Mouse (Mus musculus): ENCODE measurements around the gene St6galnac6. TPM values are rescaled to one million over a fixed set of nuclear protein-coding genes. Genes with fewer than 3 reads are reported as not detected.

Gene St6galnac6
- 24.2 and 25.0 TPM in 2 replicates for polyA plus RNA-seq (2012; rRNA removed)

DNA sequence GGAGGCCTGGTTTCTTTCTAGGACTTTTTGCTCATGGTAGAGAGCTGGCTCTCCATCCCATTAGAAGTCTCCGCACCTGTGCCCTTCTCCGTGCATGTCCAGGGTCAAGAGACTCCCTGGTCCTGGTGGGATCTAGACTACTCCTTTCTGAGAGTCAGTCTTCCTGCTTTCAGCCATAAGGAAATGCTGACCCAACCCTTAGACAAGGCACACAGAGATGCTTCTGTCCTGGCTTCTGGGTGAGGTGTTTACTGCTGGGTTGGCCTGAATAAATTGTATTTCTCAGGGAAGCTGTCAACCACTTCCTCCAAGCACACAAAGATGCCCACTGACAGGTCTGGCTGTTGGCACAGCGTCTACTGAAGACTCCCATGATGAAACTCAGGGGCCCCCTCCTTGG is at the start of gene St6galnac6:
St6galnac6 (plus strand) TSS at position 301 of the 400 bp plus-strand sequence.

DNA sequence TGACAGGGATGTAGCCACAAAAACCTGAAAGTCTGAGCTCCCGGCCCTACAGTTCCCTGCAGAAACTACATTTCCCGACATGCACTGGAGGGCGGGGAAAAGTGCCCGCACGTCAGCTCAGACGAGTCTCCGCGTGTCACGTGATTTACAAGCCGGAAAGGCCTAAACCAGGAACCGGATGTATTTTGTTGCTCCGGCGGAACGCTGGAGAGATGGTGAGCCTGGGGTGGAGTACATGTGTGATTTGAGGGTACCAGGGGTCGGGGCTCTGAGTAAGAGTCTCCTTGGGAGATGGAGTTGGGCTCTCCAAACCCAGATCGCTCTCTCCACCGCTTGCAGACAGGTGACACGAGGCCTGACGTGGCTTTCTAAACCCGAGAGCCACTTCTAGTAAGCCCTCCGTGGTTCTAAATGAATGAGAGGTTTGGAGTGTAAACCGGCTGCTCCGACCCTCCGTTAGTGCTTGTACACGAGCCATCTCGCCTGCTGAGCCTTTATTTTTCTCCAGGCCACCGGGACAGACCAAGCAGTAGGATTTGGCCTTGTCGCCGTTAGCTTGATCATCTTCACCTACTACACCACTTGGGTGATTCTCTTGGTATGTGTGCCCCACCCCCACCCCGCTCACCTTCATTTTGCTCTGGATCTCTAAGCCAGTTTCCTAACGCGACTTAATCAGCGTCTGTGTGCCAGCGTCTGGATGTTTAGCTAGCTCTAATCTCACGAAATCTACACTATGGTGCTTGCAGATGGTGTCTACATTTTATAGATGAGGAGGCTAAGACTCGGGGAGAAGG is 28.6 kb upstream of the St6galnac6 start, which contains the start of gene Dpm2:
Dpm2 (plus strand) TSS at position 161 of the 797 bp plus-strand sequence.

DNA sequence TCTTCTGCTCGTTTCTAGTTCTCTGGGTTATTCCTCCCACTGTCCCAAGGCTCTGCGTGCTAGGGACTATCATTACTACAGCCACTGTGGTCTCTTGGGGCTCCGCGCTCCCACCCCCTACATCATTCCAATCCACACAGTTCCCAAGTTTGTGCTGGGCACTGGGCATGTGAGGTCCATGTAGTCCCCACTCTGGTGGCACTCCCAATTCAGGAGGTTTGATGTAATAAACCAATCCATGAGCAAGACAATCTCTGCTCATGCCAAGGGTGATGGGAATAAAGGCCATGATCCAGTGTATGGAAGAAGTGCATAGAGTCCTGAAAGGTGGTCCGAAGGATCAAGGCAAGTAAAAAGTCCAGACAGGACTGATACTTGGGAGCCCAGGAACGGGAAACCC is 25.0 kb upstream of the St6galnac6 start, which contains the start of gene Pip5kl1:
Pip5kl1 (plus strand) TSS at position 301 of the 400 bp plus-strand sequence.

DNA sequence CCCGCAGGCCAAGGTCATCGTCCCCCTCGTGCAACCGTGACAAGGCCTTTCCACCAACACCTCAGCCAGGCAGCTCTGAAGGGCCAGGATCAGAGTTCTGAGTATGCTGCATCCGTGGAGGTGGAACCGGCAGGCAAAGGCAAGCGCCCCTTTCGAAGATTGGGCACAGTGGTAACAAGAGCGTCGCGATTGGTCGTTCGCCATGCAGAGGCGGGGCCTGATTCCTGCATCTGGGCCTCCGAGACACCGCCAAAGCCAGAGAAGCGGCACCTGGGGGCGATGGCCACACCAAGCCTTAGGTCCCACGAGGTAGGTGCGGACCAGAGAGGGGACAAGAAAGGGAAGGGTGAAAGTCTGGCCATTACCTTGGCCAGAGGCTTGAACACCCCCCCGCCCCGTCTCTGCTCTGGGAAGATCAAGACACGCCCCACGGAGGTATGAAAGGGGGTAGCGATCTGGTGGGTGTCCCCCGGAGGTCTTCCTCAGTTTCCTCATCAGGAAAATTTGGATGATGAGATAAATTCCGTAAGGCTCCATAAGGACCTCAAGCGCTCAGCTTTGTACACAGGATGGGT is 23.8 kb upstream of the St6galnac6 start, which contains the start of gene 9430097D07Rik:
9430097D07Rik (minus strand) TSS at position 99 of the 575 bp plus-strand sequence.

DNA sequence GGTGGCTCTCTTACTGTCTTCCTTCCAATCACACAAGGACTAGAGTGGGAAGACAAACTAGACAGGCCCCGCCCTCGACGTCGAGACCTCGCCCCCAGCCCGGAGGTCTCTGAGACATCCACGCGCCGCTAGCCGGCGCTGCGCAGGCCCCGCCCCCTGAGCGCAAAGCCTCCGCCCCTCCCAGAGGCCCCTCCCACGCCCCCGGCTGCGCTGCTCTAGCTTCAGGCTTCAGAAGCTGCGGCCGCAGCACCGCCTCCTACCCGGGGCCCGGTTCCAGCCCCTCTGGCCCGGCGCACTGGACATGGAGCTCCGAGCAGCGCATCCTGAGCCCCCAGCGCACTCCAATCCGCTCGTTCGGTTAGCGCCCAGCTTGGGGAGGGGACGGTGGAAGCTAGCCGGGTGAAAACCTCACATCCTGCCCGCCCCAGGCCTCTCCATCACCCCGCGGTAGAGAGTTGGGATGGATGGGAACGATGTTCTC is 12.6 kb upstream of the St6galnac6 start, which contains the start of gene St6galnac4:
St6galnac4 (plus strand) TSS at position 225 of the 481 bp plus-strand sequence.

DNA sequence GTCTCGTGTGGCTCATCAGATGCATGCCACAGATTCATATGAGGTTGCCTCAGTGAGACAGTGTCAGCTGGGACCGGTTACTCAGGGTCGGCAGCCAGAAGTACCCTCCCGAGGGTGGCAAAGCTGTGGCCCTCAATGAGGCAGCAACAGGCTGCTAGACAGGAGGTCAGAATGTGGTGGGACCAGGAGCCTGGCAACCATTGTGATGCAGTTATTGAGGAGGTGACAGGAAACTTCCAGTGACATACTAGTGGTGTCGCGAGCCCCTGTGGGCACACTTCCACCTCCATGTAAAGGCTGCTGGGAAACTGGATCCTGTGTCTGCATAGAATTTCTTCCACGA is 22.0 kb downstream of the St6galnac6 start, which contains the start of gene Ak1:
Ak1 (plus strand) TSS at position 242 of the 343 bp plus-strand sequence.

DNA sequence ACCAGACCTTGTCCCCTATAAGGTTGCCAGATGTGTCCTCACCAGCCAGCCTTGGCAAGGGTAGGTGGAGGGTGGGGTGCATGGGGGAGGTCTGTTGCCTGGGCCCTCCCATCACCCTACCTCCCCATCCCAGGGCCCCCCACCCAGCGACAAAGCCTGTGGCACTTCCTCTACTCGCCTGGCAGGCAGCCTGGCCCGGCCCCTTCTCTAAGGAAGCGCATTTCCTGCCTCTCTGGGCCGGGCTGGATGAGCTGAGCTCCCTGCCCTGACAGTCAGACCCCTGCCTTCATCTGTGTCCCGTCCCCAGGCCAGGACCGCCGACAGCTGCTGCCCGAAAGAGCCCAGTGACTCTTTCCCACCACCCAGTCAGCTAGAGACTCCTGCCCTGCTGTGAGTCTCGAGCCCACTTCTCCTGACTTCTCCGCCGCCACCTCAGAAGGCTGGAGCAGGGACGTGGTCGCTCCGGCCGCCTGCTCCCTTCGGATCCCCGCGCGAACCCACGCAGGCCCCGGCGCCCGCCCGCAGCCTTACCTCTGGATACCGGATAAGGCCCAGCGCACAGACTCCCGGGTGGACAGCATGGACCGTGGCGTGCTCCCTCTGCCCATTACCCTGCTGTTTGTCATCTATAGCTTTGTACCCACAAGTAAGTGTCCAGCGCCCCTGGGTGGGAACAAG is 47.0 kb downstream of the St6galnac6 start, which contains the start of gene Eng:
Eng (plus strand) TSS at position 217 of the 678 bp plus-strand sequence.

Other genes with a start within 250 kb of the St6galnac6 start
- gene Ciz1, start 247.4 kb upstream of the St6galnac6 start, polyA plus RNA-seq (2012; rRNA removed), result 31.1 and 42.1 TPM in 2 replicates
- gene Dnm1, start 246.4 kb upstream of the St6galnac6 start, polyA plus RNA-seq (2012; rRNA removed), result 1.2 and 1.3 TPM in 2 replicates
- gene 1110008P14Rik, start 217.8 kb upstream of the St6galnac6 start, polyA plus RNA-seq (2012; rRNA removed), result 24.7 and 29.9 TPM in 2 replicates
- 493 and 623 TPM in 2 replicates for gene Lcn2, start 211.5 kb upstream of the St6galnac6 start, polyA plus RNA-seq (2012; rRNA removed)
- gene Ptges2, start 203.8 kb upstream of the St6galnac6 start, polyA plus RNA-seq (2012; rRNA removed), result 12.9 and 16.2 TPM in 2 replicates
- gene Naif1, start 149.3 kb upstream of the St6galnac6 start, polyA plus RNA-seq (2012; rRNA removed), result 1.2 TPM in 2 replicates
- gene Slc25a25, start 148.3 kb upstream of the St6galnac6 start, polyA plus RNA-seq (2012; rRNA removed), result 15.8 and 20.5 TPM in 2 replicates
- 3.1 and 3.4 TPM in 2 replicates for gene Fam102a, start 64.4 kb upstream of the St6galnac6 start, polyA plus RNA-seq (2012; rRNA removed)
- 45.1 and 48.7 TPM in 2 replicates for gene Dpm2, start 28.9 kb upstream of the St6galnac6 start, polyA plus RNA-seq (2012; rRNA removed)
- 0.04 and 0.07 TPM in 2 replicates for gene Pip5kl1, start 24.9 kb upstream of the St6galnac6 start, polyA plus RNA-seq (2012; rRNA removed)
- not detected in 2 replicates for gene 9430097D07Rik, start 24.0 kb upstream of the St6galnac6 start, polyA plus RNA-seq (2012; rRNA removed)
- 4.1 TPM in 2 replicates for gene St6galnac4, start 12.6 kb upstream of the St6galnac6 start, polyA plus RNA-seq (2012; rRNA removed)
- gene Ak1, start 22.0 kb downstream of the St6galnac6 start, polyA plus RNA-seq (2012; rRNA removed), result 0.37 and 0.62 TPM in 2 replicates
- 24.4 and 26.0 TPM in 2 replicates for gene Eng, start 46.9 kb downstream of the St6galnac6 start, polyA plus RNA-seq (2012; rRNA removed)
- gene Fpgs, start 104.4 kb downstream of the St6galnac6 start, polyA plus RNA-seq (2012; rRNA removed), result 140 and 142 TPM in 2 replicates
- 62.0 and 72.6 TPM in 2 replicates for gene Cdk9, start 113.4 kb downstream of the St6galnac6 start, polyA plus RNA-seq (2012; rRNA removed)
- 12.4 and 13.9 TPM in 2 replicates for gene Sh2d3c, start 121.3 kb downstream of the St6galnac6 start, polyA plus RNA-seq (2012; rRNA removed)
- gene 6330409D20Rik, start 141.3 kb downstream of the St6galnac6 start, polyA plus RNA-seq (2012; rRNA removed), result 0.06 TPM in 1 of 2 replicates, not detected in the other
- 26.5 and 28.5 TPM in 2 replicates for gene Tor2a, start 157.5 kb downstream of the St6galnac6 start, polyA plus RNA-seq (2012; rRNA removed)
- 0.10 and 0.14 TPM in 2 replicates for gene Ttc16, start 175.9 kb downstream of the St6galnac6 start, polyA plus RNA-seq (2012; rRNA removed)
- gene Ptrh1, start 176.1 kb downstream of the St6galnac6 start, polyA plus RNA-seq (2012; rRNA removed), result 1.2 and 1.4 TPM in 2 replicates
- gene Cfap157, start 184.7 kb downstream of the St6galnac6 start, polyA plus RNA-seq (2012; rRNA removed), result not detected in 2 replicates
- 1.8 and 1.9 TPM in 2 replicates for gene Stxbp1, start 247.5 kb downstream of the St6galnac6 start, polyA plus RNA-seq (2012; rRNA removed)